Mouse (Mus musculus) layer of hippocampus, postnatal 10 days (tissue): Measurements from ENCODE around the gene Cercam. TPM values are rescaled to one million over a fixed set of nuclear protein-coding genes. Genes with fewer than 3 reads are reported as not detected.
"Not testable (repeated sequence)": the region's sequence is repeated elsewhere in the genome, so short reads cannot be mapped to it uniquely, and the experiment has no call there.

Experiments used
- DNase-seq, 2 experiments: peaks; one replicate each; pipeline ENCODE4 v3.0.0; 2021; ENCODE audit warnings: low spot score in 2 of 2
- microRNA-seq, 2 experiments: library from miRNA; unstranded; fragments of <30 nt; microRNA quantifications; one replicate each; pipeline ENCODE4 v1.2.0; 2021
- total RNA-seq, 2 experiments: library from RNA; stranded (reverse); gene quantifications; 2 replicates each; pipeline ENCODE4 v1.2.3; 2021

The Cercam gene
- total RNA-seq, 2 experiments from 2014 or later: 11.9 to 15.0 TPM

GRCm38 (mm10) chr2:29896071-29896470 lies 27.1 kb downstream of the Cercam start:
- DNase-seq: no peak

GRCm38 (mm10) chr2:29897366-29897765 lies 28.4 kb downstream of the Cercam start:
- DNase-seq: no peak

GRCm38 (mm10) chr2:29898081-29898480 lies 29.1 kb downstream of the Cercam start:
- DNase-seq: no peak

- no peak for DNase-seq
Measured at GRCm38 (mm10) chr2:29902194-29902593, 33.2 kb downstream of the Cercam start.

- DNase-seq: not testable (repeated sequence)
Measured at GRCm38 (mm10) chr2:29908171-29908570, 39.2 kb downstream of the Cercam start.

- no peak for DNase-seq
Measured at GRCm38 (mm10) chr2:29910042-29910441, 41.1 kb downstream of the Cercam start.

GRCm38 (mm10) chr2:29917621-29918020 lies 48.7 kb downstream of the Cercam start:
- DNase-seq: no peak

GRCm38 (mm10) chr2:29922011-29922410 lies 53.0 kb downstream of the Cercam start:
- peak; percentile 28 to 35 for DNase-seq

GRCm38 (mm10) chr2:29926542-29926941 lies 57.6 kb downstream of the Cercam start:
- no peak for DNase-seq

GRCm38 (mm10) chr2:29930506-29930905 lies 61.5 kb downstream of the Cercam start:
- peak; percentile 40 to 56 for DNase-seq

- no peak for DNase-seq
Measured at GRCm38 (mm10) chr2:29931194-29931593, 62.2 kb downstream of the Cercam start.

Small RNA genes within 50 kb of the gene (microRNA-seq; reads per million reads assigned to microRNA genes)
- gene Mir219a-2: 0 to 0.39 reads per million in 2 experiments
- 0 reads per million in 2 experiments for gene Mir219b

Other genes with a start within 250 kb of the Cercam start
- 100 to 1,000 TPM; 119 to 123 TPM for gene Rapgef1, start 249.4 kb upstream of the Cercam start, total RNA-seq
- 1 to 10 TPM; 1.4 to 2.2 TPM for gene Gm13420, start 117.5 kb upstream of the Cercam start, total RNA-seq
- gene Gm13547, start 109.9 kb upstream of the Cercam start, total RNA-seq: not detected
- gene Coq4, start 81.7 kb upstream of the Cercam start, total RNA-seq: 10 to 100 TPM; 32.4 to 35.9 TPM
- 10 to 100 TPM; 47.7 to 59.7 TPM for gene Trub2, start 80.7 kb upstream of the Cercam start, total RNA-seq
- 10 to 100 TPM; 88.9 to 94.0 TPM for gene Slc27a4, start 66.5 kb upstream of the Cercam start, total RNA-seq
- 10 to 100 TPM; 42.4 to 55.0 TPM for gene Urm1, start 49.1 kb upstream of the Cercam start, total RNA-seq
- 100 to 1,000 TPM; 105 to 119 TPM for gene Odf2, start 20.1 kb downstream of the Cercam start, total RNA-seq
- gene Gle1, start 66.3 kb downstream of the Cercam start, total RNA-seq: 10 to 100 TPM; 43.4 to 45.0 TPM
- 1,000 to 10,000 TPM in 1 of 2 experiments, 100 to 1,000 TPM in 1; 939 to 1,018 TPM for gene Sptan1, start 96.4 kb downstream of the Cercam start, total RNA-seq
- 10 to 100 TPM; 42.2 to 46.3 TPM for gene Wdr34, start 179.7 kb downstream of the Cercam start, total RNA-seq
- 100 to 1,000 TPM; 231 to 233 TPM for gene Set, start 188.2 kb downstream of the Cercam start, total RNA-seq
- 1 to 10 TPM; 1.8 to 2.2 TPM for gene Pkn3, start 208.5 kb downstream of the Cercam start, total RNA-seq
- gene Zdhhc12, start 224.5 kb downstream of the Cercam start, total RNA-seq: 10 to 100 TPM; 19.6 to 19.7 TPM